Mouse (Mus musculus) midbrain, embryonic 15.5 days (tissue): ENCODE data around the gene Ccin. TPM values are rescaled to one million over a fixed set of nuclear protein-coding genes. Genes with fewer than 3 reads are reported as not detected.
A peak's percentile ranks its signal among the peaks of the same experiment; 100 is the strongest.

Experiments used
- ATAC-seq: fragments of 200-750 bp; cut with Nextera tagmentation; replicated peaks from 2 replicates; pipeline ENCODE4 v1.8.0; 2017; ENCODE audit warnings: moderate TSS enrichment
- H3K27ac ChIP-seq: fragments of 300-500 bp; sonication (generic); 2 replicates; pipeline ENCODE4 v1.5.1; 2015; ENCODE audit warnings: mild to moderate bottlenecking, inconsistent platforms
- H3K27me3 ChIP-seq: fragments of 300-500 bp; sonication (generic); replicated peaks from 2 replicates; pipeline ENCODE4 v1.6.1; 2015; ENCODE audit warnings: inconsistent platforms
- H3K36me3 ChIP-seq: fragments of 300-500 bp; sonication (generic); replicated peaks from 2 replicates; pipeline ENCODE4 v1.6.1; 2015; ENCODE audit warnings: inconsistent platforms
- H3K4me1 ChIP-seq: fragments of 300-500 bp; sonication (generic); 2 replicates; pipeline ENCODE4 v1.6.1; 2015; ENCODE audit warnings: inconsistent platforms
- H3K4me2 ChIP-seq: fragments of 300-500 bp; sonication (generic); 2 replicates; pipeline ENCODE4 v1.6.1; 2015; ENCODE audit warnings: inconsistent platforms, mild to moderate bottlenecking, moderate library complexity
- H3K4me3 ChIP-seq: fragments of 300-500 bp; sonication (generic); 2 replicates; pipeline ENCODE4 v1.5.1; 2015; ENCODE audit warnings: mild to moderate bottlenecking, inconsistent platforms
- H3K9ac ChIP-seq: fragments of 300-500 bp; sonication (generic); 2 replicates; pipeline ENCODE4 v1.6.1; 2015; ENCODE audit warnings: mild to moderate bottlenecking, inconsistent platforms
- H3K9me3 ChIP-seq: fragments of 300-500 bp; sonication (generic); 2 replicates; pipeline ENCODE4 v1.6.1; 2016; ENCODE audit warnings: inconsistent platforms
- WGBS: fragments of 180-500 bp; shearing (Covaris S2); methylation state at CpG from one replicate; pipeline ENCODE4 v1.1.7; 2015; ENCODE audit warnings: mixed read lengths; 5-methylcytosine and 5-hydroxymethylcytosine counted together
- polyA plus RNA-seq: library from polyadenylated mRNA; unstranded; fragments of >200 nt; fragmentation: Nextera tagmentation; extraction: Ambion mirVana; gene quantifications from 2 replicates; pipeline ENCODE4 v1.2.1, GENCODE M21; 2015

The Ccin gene
- polyA plus RNA-seq, 1 experiment from 2014 or later: not detected

GRCm38 (mm10) chr4:43964951-43965684 is 18.2 kb upstream of the Ccin start:
- ATAC-seq: no peak
- no peaks in the 10 kb centered on the region for H3K36me3 ChIP-seq
- H3K4me2 ChIP-seq: no peak overlapping the region
- no peak overlapping the region for H3K9ac ChIP-seq
- H3K9me3 ChIP-seq: no peaks in the 10 kb centered on the region
- no peak overlapping the region for H3K4me3 ChIP-seq
- peaks cover 9% of the 10 kb centered on the region for H3K4me1 ChIP-seq
- no peak overlapping the region for H3K27ac ChIP-seq
- WGBS: 59% methylated on average over 4 of the region's 4 CpGs
- no peaks in the 10 kb centered on the region for H3K27me3 ChIP-seq

- 85% methylated on average over 7 of the region's 7 CpGs for WGBS
These were observed 17.3 kb upstream of the Ccin start for GRCm38 (mm10) chr4:43965856-43966535.

DNA sequence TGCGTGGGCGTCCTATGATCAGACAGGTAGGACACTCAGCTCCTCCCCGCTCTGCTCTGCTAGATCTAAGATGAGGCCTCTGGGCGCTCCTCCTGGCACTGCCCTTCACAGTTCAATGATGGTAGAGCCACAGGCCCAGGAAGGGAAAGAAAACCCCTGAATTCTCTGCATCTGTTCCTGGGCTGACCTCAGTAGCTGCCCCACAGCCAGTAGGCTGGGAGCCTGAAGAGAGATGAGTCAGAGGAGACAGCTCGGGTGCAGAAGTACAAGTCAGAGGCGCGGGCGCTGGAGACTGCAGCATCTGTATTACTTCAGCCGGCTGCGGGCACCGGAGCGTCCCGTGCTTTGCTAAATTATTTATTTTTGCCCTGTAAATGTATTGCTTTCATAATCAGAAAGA is 14.6 kb upstream of the Ccin start:
- H3K27me3 ChIP-seq: no peaks in the 10 kb centered on the region
- peaks cover 21% of the 10 kb centered on the region for H3K4me1 ChIP-seq
- H3K36me3 ChIP-seq: no peaks in the 10 kb centered on the region
- WGBS: 45% methylated on average over 13 of the region's 13 CpGs
- ATAC-seq: no peak
- H3K4me2 ChIP-seq: no peak overlapping the region
- H3K4me3 ChIP-seq: no peak overlapping the region
- no peak overlapping the region for H3K9ac ChIP-seq
- no peak overlapping the region for H3K27ac ChIP-seq
- H3K9me3 ChIP-seq: no peaks in the 10 kb centered on the region

More at GRCm38 (mm10) chr4:43965856-43966535, 17.3 kb upstream of the Ccin start:
- no peaks in the 10 kb centered on the region for H3K36me3 ChIP-seq
- no peaks in the 10 kb centered on the region for H3K27me3 ChIP-seq
- H3K4me2 ChIP-seq: no peak overlapping the region
- H3K9me3 ChIP-seq: no peaks in the 10 kb centered on the region
- no peak overlapping the region for H3K27ac ChIP-seq
- no peak overlapping the region for H3K9ac ChIP-seq
- peaks cover 9% of the 10 kb centered on the region for H3K4me1 ChIP-seq
- no peak for ATAC-seq
- no peak overlapping the region for H3K4me3 ChIP-seq

GRCm38 (mm10) chr4:43969373-43969772 is 13.9 kb upstream of the Ccin start:
- WGBS: 24% methylated on average over 4 of the region's 4 CpGs
- H3K27ac ChIP-seq: no peak overlapping the region
- peaks cover 22% of the 10 kb centered on the region for H3K4me1 ChIP-seq
- H3K4me2 ChIP-seq: no peak overlapping the region
- H3K36me3 ChIP-seq: no peaks in the 10 kb centered on the region
- no peak overlapping the region for H3K4me3 ChIP-seq
- no peak for ATAC-seq
- no peak overlapping the region for H3K9ac ChIP-seq
- H3K27me3 ChIP-seq: no peaks in the 10 kb centered on the region
- H3K9me3 ChIP-seq: no peaks in the 10 kb centered on the region

DNA sequence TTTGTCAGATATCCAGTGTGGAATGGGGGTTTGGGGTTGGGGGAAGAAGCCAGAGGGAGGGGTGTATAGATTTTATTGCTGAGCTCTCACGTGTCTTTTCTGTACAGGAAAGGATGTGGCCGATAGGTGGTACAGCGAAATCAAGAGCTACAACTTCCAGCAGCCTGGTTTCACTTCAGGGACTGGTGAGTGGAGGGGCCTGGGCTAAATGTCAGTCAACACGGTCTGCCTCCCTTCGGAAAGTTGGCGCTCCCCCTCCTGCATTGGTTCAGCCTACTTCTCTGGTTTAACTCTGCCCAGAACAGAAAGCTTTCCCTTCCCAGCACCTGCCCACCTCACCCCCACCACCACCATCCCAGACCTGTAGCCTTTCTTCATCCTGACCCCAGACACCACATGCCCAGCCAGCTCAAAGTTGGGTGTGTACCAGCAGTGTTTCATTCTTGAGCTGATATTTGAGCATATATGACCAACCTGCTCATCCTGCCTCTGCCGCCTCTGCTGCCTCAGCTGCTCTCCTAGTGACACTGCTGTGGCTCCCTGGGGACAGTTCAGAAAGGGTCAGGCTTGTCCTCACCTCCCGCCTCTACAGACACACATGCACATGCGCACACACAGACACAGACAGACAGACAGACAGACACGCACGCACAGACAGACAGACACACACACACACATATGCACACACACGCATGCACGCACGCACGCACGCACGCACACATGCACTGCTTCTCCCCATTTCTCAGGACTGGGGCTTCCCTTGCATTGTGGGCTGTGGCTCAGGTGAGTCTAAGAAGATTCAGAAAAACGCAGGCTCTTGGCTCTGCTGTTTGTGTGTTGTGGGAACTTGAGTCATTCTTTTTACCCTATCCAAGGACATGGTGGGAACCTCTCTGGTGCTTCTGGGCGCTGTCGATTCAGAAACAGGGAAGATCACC is 12.6 kb upstream of the Ccin start:
- WGBS: 82% methylated on average over 20 of the region's 20 CpGs
- no peaks in the 10 kb centered on the region for H3K27me3 ChIP-seq

GRCm38 (mm10) chr4:43971541-43972136 is 11.6 kb upstream of the Ccin start:
- ATAC-seq: no peak
- Histone ChIP-seq H3K4me2 (no peak overlapping the region; the same call in 1 of the 2 replicates), H3K4me3 (no peak overlapping the region), H3K4me1 (peaks cover 22% of the 10 kb centered on the region), H3K9ac (no peak overlapping the region), H3K36me3 (no peaks in the 10 kb centered on the region), H3K27ac (no peak overlapping the region), H3K9me3 (no peaks in the 10 kb centered on the region), H3K27me3 (no peaks in the 10 kb centered on the region)
- 64% methylated on average over 9 of the region's 9 CpGs for WGBS

More for the DNA sequence above, 12.6 kb upstream of the Ccin start:
- Histone ChIP-seq H3K4me1 (peaks cover 22% of the 10 kb centered on the region), H3K27ac (no peak overlapping the region), H3K4me2 (no peak overlapping the region), H3K9me3 (no peaks in the 10 kb centered on the region), H3K4me3 (no peak overlapping the region), H3K9ac (no peak overlapping the region), H3K36me3 (no peaks in the 10 kb centered on the region)
- ATAC-seq: no peak

DNA sequence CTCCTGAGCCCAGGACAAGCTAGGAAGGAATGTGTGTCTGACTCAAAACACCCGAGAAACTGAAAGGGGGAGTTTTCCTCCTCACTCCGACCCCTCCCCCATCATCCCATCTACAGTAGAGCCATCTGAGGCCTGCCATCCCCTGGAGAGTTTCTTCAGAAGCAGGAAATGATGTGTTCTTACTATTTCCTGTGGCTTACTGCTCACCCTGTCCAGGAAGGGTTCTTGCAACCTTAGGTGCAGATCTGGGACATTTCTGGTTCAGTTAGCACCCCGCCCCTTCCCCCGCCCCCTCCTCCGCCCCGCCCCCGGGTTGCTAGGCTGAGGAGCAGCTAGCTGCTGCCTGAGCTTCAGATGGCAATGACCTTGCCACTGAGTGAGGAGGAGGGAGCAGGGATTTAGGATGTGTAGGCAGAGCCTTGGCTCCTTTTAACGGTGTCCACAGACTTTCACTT is 11.1 kb upstream of the Ccin start:
- Histone ChIP-seq H3K36me3 (no peaks in the 10 kb centered on the region), H3K9me3 (no peaks in the 10 kb centered on the region), H3K4me2 (peak overlapping the region; percentile 7; the same call in 1 of the 2 replicates), H3K27me3 (no peaks in the 10 kb centered on the region), H3K9ac (no peak overlapping the region), H3K27ac (no peak overlapping the region), H3K4me1 (peaks cover 22% of the 10 kb centered on the region), H3K4me3 (no peak overlapping the region)
- ATAC-seq: no peak; the same call in 1 of the 2 replicates
- WGBS: 4% methylated on average over 8 of the region's 8 CpGs

DNA sequence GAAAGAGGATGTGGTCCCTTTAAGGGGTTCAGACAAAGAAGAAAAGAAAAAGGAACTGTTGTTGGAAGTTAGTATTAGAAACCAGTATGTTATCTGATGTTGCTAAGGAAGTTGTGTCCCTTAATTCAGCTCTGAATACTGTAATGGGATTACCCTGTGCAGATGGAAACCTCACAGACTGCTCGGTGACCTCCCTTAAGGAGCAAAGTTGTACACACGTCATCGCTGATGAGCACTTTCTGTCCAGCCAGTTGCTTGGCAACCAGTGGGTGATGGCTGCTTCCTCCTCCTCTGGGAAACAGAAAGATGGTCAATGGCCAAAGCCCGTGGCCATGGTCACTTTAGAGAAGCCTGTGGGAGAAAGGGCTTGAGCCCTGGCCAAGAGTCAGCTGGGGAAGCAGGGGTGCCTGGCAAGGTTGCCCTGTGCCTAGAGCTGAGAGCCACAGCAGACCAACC is 9.7 kb upstream of the Ccin start:
- H3K9ac ChIP-seq: no peak overlapping the region
- no peak overlapping the region for H3K4me3 ChIP-seq
- no peaks in the 10 kb centered on the region for H3K9me3 ChIP-seq
- no peaks in the 10 kb centered on the region for H3K27me3 ChIP-seq
- H3K4me1 ChIP-seq: peaks cover 23% of the 10 kb centered on the region
- 28% methylated on average over 4 of the region's 4 CpGs for WGBS
- no peak overlapping the region for H3K27ac ChIP-seq
- H3K36me3 ChIP-seq: no peaks in the 10 kb centered on the region
- H3K4me2 ChIP-seq: no peak overlapping the region
- ATAC-seq: no peak

- H3K9ac ChIP-seq: no peak overlapping the region
- H3K9me3 ChIP-seq: no peaks in the 10 kb centered on the region
- 74% methylated on average over 10 of the region's 10 CpGs for WGBS
These were observed 8.2 kb upstream of the Ccin start for GRCm38 (mm10) chr4:43974914-43975616.

DNA sequence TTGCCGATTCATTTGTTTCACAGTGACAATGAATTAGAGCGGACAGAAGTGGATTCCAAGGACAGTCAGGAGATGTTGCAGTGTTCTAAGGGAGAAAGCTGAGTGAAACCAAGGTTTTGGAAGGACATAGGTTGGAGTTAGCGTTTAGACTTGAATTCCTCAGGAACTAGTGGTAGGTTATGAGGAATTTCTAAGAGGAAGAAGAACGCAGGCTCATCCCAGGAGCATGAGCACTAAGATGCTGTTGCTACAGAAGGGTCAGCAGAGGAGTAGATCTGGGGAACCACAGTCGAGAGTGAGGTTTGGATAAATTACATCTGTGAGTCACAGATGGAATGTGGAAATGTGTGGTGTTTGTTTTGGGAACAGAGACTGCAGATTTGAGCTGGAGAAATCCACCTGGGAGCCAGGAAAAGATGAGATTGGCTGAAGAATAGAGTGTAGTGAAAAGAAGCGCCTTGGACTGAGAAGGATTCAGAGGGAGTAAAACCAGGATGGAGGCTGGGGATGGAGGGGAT is 7.0 kb upstream of the Ccin start:
- ATAC-seq: no peak
- 84% methylated on average over 6 of the region's 6 CpGs for WGBS
- Histone ChIP-seq H3K4me1 (peaks cover 21% of the 10 kb centered on the region), H3K4me3 (no peak overlapping the region), H3K4me2 (no peak overlapping the region), H3K27ac (no peak overlapping the region), H3K36me3 (no peaks in the 10 kb centered on the region), H3K9ac (no peak overlapping the region), H3K27me3 (0 out of 2 replicates have a peak, but pooled peaks cover 7% of the 10 kb centered on the region), H3K9me3 (no peaks in the 10 kb centered on the region)

More at GRCm38 (mm10) chr4:43974914-43975616, 8.2 kb upstream of the Ccin start:
- no peaks in the 10 kb centered on the region for H3K36me3 ChIP-seq
- no peak for ATAC-seq
- H3K4me3 ChIP-seq: no peak overlapping the region
- peaks cover 21% of the 10 kb centered on the region for H3K4me1 ChIP-seq
- no peak overlapping the region for H3K4me2 ChIP-seq
- no peak overlapping the region for H3K27ac ChIP-seq
- no peaks in the 10 kb centered on the region for H3K27me3 ChIP-seq
